12 mouse cellular contexts compared by ENCODE assay signal in genomic region chr2:77177472-77177871, GRCm38 (mm10). TPM values are rescaled to one million over a fixed set of nuclear protein-coding genes. Genes with fewer than 3 reads are reported as not detected.
DNase-seq lines count a peak whose midpoint lies in the region; ATAC-seq and TF ChIP-seq lines count a peak whose summit lies in the region.
"Had no signal": no experiment of that assay in that cellular context is flagged by ENCODE, and none has a peak within 500 bp of the region (broad histone marks: within the 10 kb centered on the region; RNA-seq: fewer than 3 reads in every experiment).

No protein-coding gene starts in this region.

- no peaks in the 10 kb centered on the region for H3K79me2 ChIP-seq in MEL (ENCODE audit: control insufficient read depth, insufficient read depth, low read length, poor library complexity)

- H3K27ac ChIP-seq in heart, postnatal 0 days (ENCODE audit: low read depth) = peak overlapping the region; percentile 79; the same call in 1 of the 2 replicates
- peak overlapping the region; percentile 15; the same call in 1 of the 2 replicates for H3K27ac ChIP-seq in MEL (ENCODE audit: control insufficient read depth, low read depth, low read length)
- H3K27ac ChIP-seq in embryonic facial prominence, embryonic 11.5 days (replicated peaks; ENCODE audit: low read depth, low read length) = no peak overlapping the region
- 0 out of 2 replicates have a peak overlapping the region, but pooled peaks have one; percentile 39 for H3K27ac ChIP-seq in liver, postnatal 0 days (ENCODE audit: low read depth)
- H3K27ac ChIP-seq: macrophage had no signal

- H3K4me2 ChIP-seq in heart, postnatal 0 days (ENCODE audit: low read depth, low read length) = no peak overlapping the region
- no peak overlapping the region for H3K4me2 ChIP-seq in embryonic facial prominence, embryonic 11.5 days (ENCODE audit: low read depth, low read length)
- 0 out of 2 replicates have a peak overlapping the region, but pooled peaks have one; percentile 23 for H3K4me2 ChIP-seq in liver, postnatal 0 days (ENCODE audit: low read depth, low read length)

- no peak overlapping the region for H3K4me3 ChIP-seq in heart, postnatal 0 days (ENCODE audit: low read depth, low read length)
- no peak overlapping the region for H3K4me3 ChIP-seq in MEL (ENCODE audit: control insufficient read depth in 1 of 2, insufficient read depth in 1 of 2, low read depth in 2 of 2, low read length in 2 of 2)
- no peak overlapping the region for H3K4me3 ChIP-seq in embryonic facial prominence, embryonic 11.5 days (ENCODE audit: low read depth, low read length)
- H3K4me3 ChIP-seq in liver, postnatal 0 days (ENCODE audit: low read depth, low read length) = no peak overlapping the region

- peaks cover 43% of the 10 kb centered on the region for H3K4me1 ChIP-seq in heart, postnatal 0 days (ENCODE audit: control insufficient read depth, insufficient read depth)
- peaks cover 0 to 7% of the 10 kb centered on the region in 2 experiments; a peak in 2 of 4 replicates for H3K4me1 ChIP-seq in MEL (ENCODE audit: control insufficient read depth in 1 of 2, insufficient read depth in 2 of 2, low read length in 2 of 2)
- H3K4me1 ChIP-seq in embryonic facial prominence, embryonic 11.5 days (ENCODE audit: control insufficient read depth, insufficient read depth, low read length) = no peaks in the 10 kb centered on the region
- peaks cover 9% of the 10 kb centered on the region; the same call in 1 of the 2 replicates for H3K4me1 ChIP-seq in liver, postnatal 0 days (ENCODE audit: insufficient read depth)

- H3K27me3 ChIP-seq in heart, postnatal 0 days (ENCODE audit: control insufficient read depth, insufficient read depth, low read length) = no peaks in the 10 kb centered on the region
- H3K27me3 ChIP-seq in MEL (ENCODE audit: control insufficient read depth in 1 of 2, insufficient read depth in 2 of 2, low read length in 2 of 2) = no peaks in the 10 kb centered on the region
- no peaks in the 10 kb centered on the region for H3K27me3 ChIP-seq in embryonic facial prominence, embryonic 11.5 days (ENCODE audit: control insufficient read depth, insufficient read depth, low read length)
- no peaks in the 10 kb centered on the region for H3K27me3 ChIP-seq in liver, postnatal 0 days (ENCODE audit: insufficient read depth, low read length)

- no peak overlapping the region for H3K9ac ChIP-seq in heart, postnatal 0 days (replicated peaks; ENCODE audit: low read depth, low read length)
- H3K9ac ChIP-seq in MEL (ENCODE audit: control insufficient read depth, low read depth, low read length, poor library complexity, severe bottlenecking) = no peak overlapping the region
- no peak overlapping the region for H3K9ac ChIP-seq in embryonic facial prominence, embryonic 11.5 days (replicated peaks; ENCODE audit: low read length)
- H3K9ac ChIP-seq in liver, postnatal 0 days (replicated peaks) = no peak overlapping the region

- ATAC-seq in heart, postnatal 0 days (ENCODE audit: insufficient read depth, low read depth) = no peak
- 0 out of 2 replicates have a peak, but pooled peaks have one; percentile 9 for ATAC-seq in embryonic facial prominence, embryonic 11.5 days (replicated peaks; ENCODE audit: insufficient number of reproducible peaks, low FRiP score, low TSS enrichment, low read depth)
- peak; percentile 84 for ATAC-seq in liver, postnatal 0 days

- 62% methylated on average over 2 of the region's 2 CpGs for WGBS in heart, postnatal 0 days
- 65% methylated on average over 2 of the region's 2 CpGs for WGBS in embryonic facial prominence, embryonic 11.5 days
- 69% methylated on average over 2 of the region's 2 CpGs for WGBS in liver, postnatal 0 days (ENCODE audit: insufficient replicate concordance)

- H3K36me3 ChIP-seq in heart, postnatal 0 days (replicated peaks; ENCODE audit: control insufficient read depth, insufficient read depth, low read length) = no peaks in the 10 kb centered on the region
- peaks cover 0 to 10% of the 10 kb centered on the region in 2 experiments; a peak in 2 of 4 replicates for H3K36me3 ChIP-seq in MEL (ENCODE audit: control insufficient read depth in 1 of 2, insufficient read depth in 2 of 2, low read length in 2 of 2)
- no peaks in the 10 kb centered on the region for H3K36me3 ChIP-seq in embryonic facial prominence, embryonic 11.5 days (replicated peaks; ENCODE audit: control insufficient read depth, insufficient read depth, low read depth, low read length)
- no peaks in the 10 kb centered on the region for H3K36me3 ChIP-seq in liver, postnatal 0 days (replicated peaks; ENCODE audit: insufficient read depth, low read length)

- TF ChIP-seq CTCF in heart, postnatal 0 days (IDR thresholded peaks at IDR 0.05; ENCODE audit: low read depth) = no peak
- no peak for TF ChIP-seq CTCF in MEL (IDR thresholded peaks at IDR 0.05 in 2 of 3, conservative IDR thresholded peaks at IDR 0.05 in 1 of 3; ENCODE audit: control insufficient read depth in 1 of 3, insufficient read depth in 1 of 3, low read depth in 2 of 3, low read length in 3 of 3, poor library complexity in 1 of 3, severe bottlenecking in 1 of 3)
- TF ChIP-seq CTCF in liver, postnatal 0 days (IDR thresholded peaks at IDR 0.05; ENCODE audit: low read depth) = no peak

- no peak for DNase-seq in heart, postnatal 0 days (ENCODE audit: low spot score)
- DNase-seq in heart, adult 8-10 months (ENCODE audit: low spot score) = no peak
- peak; percentile 39 for DNase-seq in MEL (ENCODE audit: low read depth, low spot score)
- DNase-seq in embryonic facial prominence, embryonic 11.5 days (ENCODE audit: low spot score) = no peak
- peak; percentile 33 for DNase-seq in liver, postnatal 0 days
- DNase-seq in B cell, adult 2 months = no peak
- no peak for DNase-seq in cerebellum, adult 11 months
- DNase-seq: adrenal gland, adult 8-10 months; cerebellum, adult 18-20 months; right cerebral cortex, postnatal 25 days; thymus, adult 2 months had no signal

- no peak for TF ChIP-seq EP300 in heart, postnatal 0 days (IDR thresholded peaks at IDR 0.05; ENCODE audit: low read depth)
- TF ChIP-seq EP300 in MEL (IDR thresholded peaks at IDR 0.05; ENCODE audit: low read depth in 1 of 2, low read length in 2 of 2) = peak; percentile 19 to 66; a peak in 3 of 4 replicates
- TF ChIP-seq EP300 in liver, postnatal 0 days (IDR thresholded peaks at IDR 0.05; ENCODE audit: low read depth) = peak; percentile 82

- TF ChIP-seq POLR2A in MEL (IDR thresholded peaks at IDR 0.05; ENCODE audit: control insufficient read depth in 1 of 2, insufficient read depth in 1 of 2, low read depth in 1 of 2, low read length in 2 of 2, poor library complexity in 1 of 2) = no peak

- TF ChIP-seq RAD21 in MEL (IDR thresholded peaks at IDR 0.05; ENCODE audit: low read depth, low read length) = no peak

- no peaks in the 10 kb centered on the region for H3K9me3 ChIP-seq in heart, postnatal 0 days (replicated peaks; ENCODE audit: control insufficient read depth, low read length)
- H3K9me3 ChIP-seq in MEL (replicated peaks; ENCODE audit: insufficient read depth, low read length) = no peaks in the 10 kb centered on the region
- H3K9me3 ChIP-seq in embryonic facial prominence, embryonic 11.5 days (replicated peaks; ENCODE audit: control insufficient read depth, low read length) = no peaks in the 10 kb centered on the region
- no peaks in the 10 kb centered on the region for H3K9me3 ChIP-seq in liver, postnatal 0 days (ENCODE audit: low read length)

TF ChIP-seq in MEL, 35 proteins besides CTCF, POLR2A, EP300 and RAD21 (continues in another document):
- no peak for TF ChIP-seq NRF1 (IDR thresholded peaks at IDR 0.05; ENCODE audit: insufficient read depth, low read depth, low read length, poor library complexity, severe bottlenecking)
- no peak; the same call in 1 of the 2 replicates for TF ChIP-seq SIN3A (IDR thresholded peaks at IDR 0.05; ENCODE audit: low read length)
- TF ChIP-seq MEF2A (IDR thresholded peaks at IDR 0.05; ENCODE audit: extremely low read depth, insufficient replicate concordance, low read depth, low read length, poor library complexity, severe bottlenecking) = no peak
- TF ChIP-seq TBP (IDR thresholded peaks at IDR 0.05; ENCODE audit: low read depth, low read length) = no peak
- no peak for TF ChIP-seq USF1 (IDR thresholded peaks at IDR 0.05; ENCODE audit: low read depth, low read length)
- TF ChIP-seq MXI1 (IDR thresholded peaks at IDR 0.05; ENCODE audit: low read depth, low read length) = no peak
- TF ChIP-seq POLR2AphosphoS2 (IDR thresholded peaks at IDR 0.05; ENCODE audit: low read length) = no peak
- peak; percentile 97 for TF ChIP-seq ETS1 (IDR thresholded peaks at IDR 0.05; ENCODE audit: low read depth, low read length)
- TF ChIP-seq JUND (IDR thresholded peaks at IDR 0.05; ENCODE audit: low read depth, low read length) = no peak
- no peak for TF ChIP-seq ELF1 (IDR thresholded peaks at IDR 0.05; ENCODE audit: low read depth, low read length)
- no peak for TF ChIP-seq MYB (IDR thresholded peaks at IDR 0.05; ENCODE audit: low read depth, low read length)
- no peak for TF ChIP-seq POLR2AphosphoS5 (IDR thresholded peaks at IDR 0.05; ENCODE audit: borderline replicate concordance, low read depth, low read length)
- TF ChIP-seq E2F4 (IDR thresholded peaks at IDR 0.05; ENCODE audit: borderline replicate concordance, low read depth, low read length) = no peak
- TF ChIP-seq CHD1 (IDR thresholded peaks at IDR 0.05; ENCODE audit: low read depth, low read length) = no peak
- TF ChIP-seq ZNF384 (IDR thresholded peaks at IDR 0.05; ENCODE audit: low read depth, low read length) = no peak
- TF ChIP-seq TCF12 (IDR thresholded peaks at IDR 0.05; ENCODE audit: low read depth, low read length) = peak; percentile 75
- TF ChIP-seq ZC3H11A (IDR thresholded peaks at IDR 0.05; ENCODE audit: low read depth, low read length) = no peak
- TF ChIP-seq MAFK (IDR thresholded peaks at IDR 0.05; ENCODE audit: borderline replicate concordance, low read depth, low read length) = no peak
- TF ChIP-seq SMC3 (IDR thresholded peaks at IDR 0.05; ENCODE audit: low read depth, low read length) = no peak
- no peak for TF ChIP-seq CHD2 (IDR thresholded peaks at IDR 0.05; ENCODE audit: low read length)
- no peak for TF ChIP-seq KAT2A (conservative IDR thresholded peaks at IDR 0.05; ENCODE audit: low read depth, low read length)

RNA-seq across cellular contexts. Expression of gene Ccdc141, which starts 7.0 kb away (rescaled TPM):
- total RNA-seq in heart, postnatal 0 days (2014; rRNA removed; ENCODE audit: low replicate concordance) = 162 and 219 TPM in 2 replicates
- 135 and 139 TPM in 2 replicates for polyA plus RNA-seq in heart, postnatal 0 days (2015; fragmentation: Nextera tagmentation; extraction: Ambion mirVana)
- total RNA-seq in heart, adult 8-10 months (2022) = 100 to 1,000 TPM; 169 to 239 (median 208) TPM
- total RNA-seq in MEL (2012; rRNA removed) = 0.52 and 0.54 TPM in 2 replicates
- polyA plus RNA-seq in MEL (2012; ENCODE audit: insufficient read depth in 1 of 2, insufficient read length in 2 of 2, low read depth in 1 of 2, low replicate concordance in 2 of 2, missing spikeins in 1 of 2) = 1 to 10 TPM in 1 of 2 experiments, not detected in 1; 1.1 TPM
- 4.5 and 5.6 TPM in 2 replicates for polyA plus RNA-seq in embryonic facial prominence, embryonic 11.5 days (2014; fragmentation: Nextera tagmentation; extraction: Ambion mirVana)
- polyA plus RNA-seq in liver, postnatal 0 days (2015; fragmentation: Nextera tagmentation; extraction: Ambion mirVana) = 2.2 and 3.0 TPM in 2 replicates

Comparison
In these comparisons a context has a peak if more than half of its experiments do, and no peak if none do; other contexts are left out.
1. DNase-seq: peak in MEL (single experiment) and liver, postnatal 0 days (single experiment); none in heart, postnatal 0 days (single experiment), heart, adult 8-10 months (single experiment), embryonic facial prominence, embryonic 11.5 days (single experiment), B cell, adult 2 months (0 of 2) and cerebellum, adult 11 months (single experiment).
2. RNA of gene Ccdc141, which starts 7.0 kb away (polyA plus RNA-seq): 135 to 139 TPM in heart, postnatal 0 days; 4.5 to 5.6 TPM in embryonic facial prominence, embryonic 11.5 days, 2.2 to 3.0 TPM in liver, postnatal 0 days and 1.1 TPM in MEL; every median in the first group is over 10 times any median in the second.